Mouse (Mus musculus) lung, embryonic 14.5 days (tissue): ENCODE data around the gene Tmem231. TPM values are rescaled to one million over a fixed set of nuclear protein-coding genes. Genes with fewer than 3 reads are reported as not detected.
A peak's percentile ranks its signal among the peaks of the same experiment; 100 is the strongest.

Experiments used
- ATAC-seq: fragments of 200-750 bp; cut with Nextera tagmentation; 2 replicates; pipeline ENCODE4 v1.8.0; 2017; ENCODE audit warnings: mild to moderate bottlenecking, moderate TSS enrichment, moderate library complexity; ENCODE audit not compliant: insufficient read depth
- DNase-seq: peaks from one replicate; pipeline ENCODE4 v3.0.0-alpha.2; 2015
- H3K27ac ChIP-seq: fragments of 300-500 bp; sonication (generic); 2 replicates; pipeline ENCODE4 v1.5.1; 2014; ENCODE audit warnings: low read depth, mild to moderate bottlenecking, moderate library complexity
- H3K27me3 ChIP-seq: fragments of 300-500 bp; sonication (generic); 2 replicates; pipeline ENCODE4 v1.6.1; 2014; ENCODE audit warnings: low read length, control low read depth; ENCODE audit not compliant: insufficient read depth
- H3K36me3 ChIP-seq: fragments of 300-500 bp; sonication (generic); 2 replicates; pipeline ENCODE4 v1.6.1; 2014; ENCODE audit warnings: control low read depth; ENCODE audit not compliant: insufficient read depth
- H3K4me1 ChIP-seq: fragments of 300-500 bp; sonication (generic); 2 replicates; pipeline ENCODE4 v1.6.1; 2014; ENCODE audit warnings: antibody characterized with exemption, control low read depth; ENCODE audit not compliant: insufficient read depth
- H3K4me2 ChIP-seq: fragments of 300-500 bp; sonication (generic); 2 replicates; pipeline ENCODE4 v1.6.1; 2014; ENCODE audit warnings: mild to moderate bottlenecking
- H3K4me3 ChIP-seq: fragments of 300-500 bp; sonication (generic); 2 replicates; pipeline ENCODE4 v1.5.1; 2014; ENCODE audit warnings: low read depth, low read length
- H3K9ac ChIP-seq: fragments of 300-500 bp; sonication (generic); 2 replicates; pipeline ENCODE4 v1.6.1; 2014
- H3K9me3 ChIP-seq: fragments of 300-500 bp; sonication (generic); 2 replicates; pipeline ENCODE4 v1.6.1; 2016; ENCODE audit warnings: low read depth, low read length, control low read depth
- CTCF ChIP-seq: IDR thresholded peaks from 2 replicates; pipeline ENCODE4 v1.5.1; 2016; ENCODE audit warnings: antibody characterized with exemption, low read depth
- WGBS: fragments of 180-500 bp; shearing (Covaris S2); extraction: QIAGEN DNeasy Blood & Tissue Kit; methylation state at CpG from one replicate; pipeline ENCODE4 v1.1.7; 2014; 5-methylcytosine and 5-hydroxymethylcytosine counted together
- polyA plus RNA-seq: library from polyadenylated mRNA; unstranded; fragments of >200 nt; fragmentation: Nextera tagmentation; extraction: Ambion mirVana; gene quantifications from 2 replicates; pipeline ENCODE4 v1.2.1, GENCODE M21; 2014

Tmem231 gene
- polyA plus RNA-seq, 1 experiment from 2014 or later: 18.9 TPM

DNA sequence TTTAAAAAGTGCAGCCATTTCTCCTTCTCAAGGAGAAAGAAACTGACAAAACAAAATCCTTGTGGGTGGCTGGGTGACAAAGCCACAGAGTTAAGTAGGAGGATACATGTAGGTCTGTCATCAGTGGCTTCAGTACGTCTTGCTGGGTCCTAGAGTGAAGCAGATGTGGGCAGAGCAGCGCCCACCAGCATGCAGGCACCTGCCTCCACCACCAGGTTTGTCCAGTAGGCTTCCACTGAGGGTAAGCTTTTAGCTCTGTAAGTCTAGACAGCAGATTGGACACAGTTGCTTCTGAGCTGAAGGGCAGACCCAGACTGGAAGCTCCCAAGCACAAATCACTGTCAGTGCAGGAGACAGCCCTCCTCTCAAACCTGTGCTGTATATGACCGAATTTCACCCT, 27.6 kb upstream of the Tmem231 start:
- Histone ChIP-seq H3K9me3 (no peaks in the 10 kb centered on the region), H3K4me1 (no peaks in the 10 kb centered on the region), H3K27me3 (no peaks in the 10 kb centered on the region), H3K27ac (no peak overlapping the region), H3K9ac (no peak overlapping the region), H3K4me2 (no peak overlapping the region), H3K36me3 (peaks cover 14% of the 10 kb centered on the region), H3K4me3 (no peak overlapping the region)
- ATAC-seq (no peak), DNase-seq (no peak)
- 0 out of 2 replicates have a peak, but pooled peaks have one; percentile 5 for TF ChIP-seq CTCF
- 60% methylated on average over 3 of the region's 3 CpGs for WGBS

GRCm38 (mm10) chr8:111960591-111961321, 27.1 kb upstream of the Tmem231 start:
- Histone ChIP-seq H3K9ac (no peak overlapping the region), H3K9me3 (no peaks in the 10 kb centered on the region), H3K4me3 (no peak overlapping the region), H3K27me3 (no peaks in the 10 kb centered on the region), H3K27ac (no peak overlapping the region), H3K4me1 (no peaks in the 10 kb centered on the region), H3K4me2 (no peak overlapping the region), H3K36me3 (peaks cover 16% of the 10 kb centered on the region)
- DNase-seq (no peak), ATAC-seq (no peak; the same call in 1 of the 2 replicates)
- WGBS: 68% methylated on average over 15 of the region's 15 CpGs
- TF ChIP-seq CTCF: no peak

DNA sequence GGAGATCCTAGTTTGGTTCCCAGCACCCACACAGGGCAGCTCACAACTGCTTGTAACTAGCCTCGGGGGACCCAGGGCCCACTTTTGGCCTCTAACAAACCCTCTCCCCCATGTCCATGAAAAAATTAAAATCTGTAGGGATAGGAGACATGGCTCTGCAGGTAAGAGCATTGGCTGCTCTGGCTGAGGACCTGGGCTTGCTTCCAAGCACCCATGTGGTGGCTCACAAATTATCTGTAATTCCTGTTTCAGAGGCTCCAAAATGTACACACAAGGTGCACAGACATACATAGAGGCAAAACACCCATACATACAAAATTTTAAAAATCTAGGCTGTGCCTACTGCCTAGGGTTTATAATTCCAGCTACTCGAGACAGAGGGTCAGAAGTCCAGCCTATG, 23.6 kb upstream of the Tmem231 start:
- Histone ChIP-seq H3K27me3 (no peaks in the 10 kb centered on the region), H3K4me2 (no peak overlapping the region), H3K36me3 (peaks cover 38% of the 10 kb centered on the region), H3K4me1 (no peaks in the 10 kb centered on the region), H3K9ac (no peak overlapping the region), H3K27ac (no peak overlapping the region), H3K9me3 (no peaks in the 10 kb centered on the region), H3K4me3 (no peak overlapping the region)
- DNase-seq (no peak), ATAC-seq (no peak)
- WGBS: 89% methylated on average over 2 of the region's 2 CpGs
- no peak for TF ChIP-seq CTCF

- TF ChIP-seq CTCF: no peak
- H3K9ac ChIP-seq: no peak overlapping the region
- no peaks in the 10 kb centered on the region for H3K27me3 ChIP-seq
- peaks cover 43% of the 10 kb centered on the region for H3K36me3 ChIP-seq
- ATAC-seq (no peak), DNase-seq (no peak)
- 83% methylated on average over 5 of the region's 5 CpGs for WGBS
- no peak overlapping the region for H3K4me2 ChIP-seq
- no peaks in the 10 kb centered on the region for H3K4me1 ChIP-seq
- H3K9me3 ChIP-seq: no peaks in the 10 kb centered on the region
- H3K4me3 ChIP-seq: no peak overlapping the region
- no peak overlapping the region for H3K27ac ChIP-seq
Measured at GRCm38 (mm10) chr8:111955879-111956278, 22.2 kb upstream of the Tmem231 start.

DNA sequence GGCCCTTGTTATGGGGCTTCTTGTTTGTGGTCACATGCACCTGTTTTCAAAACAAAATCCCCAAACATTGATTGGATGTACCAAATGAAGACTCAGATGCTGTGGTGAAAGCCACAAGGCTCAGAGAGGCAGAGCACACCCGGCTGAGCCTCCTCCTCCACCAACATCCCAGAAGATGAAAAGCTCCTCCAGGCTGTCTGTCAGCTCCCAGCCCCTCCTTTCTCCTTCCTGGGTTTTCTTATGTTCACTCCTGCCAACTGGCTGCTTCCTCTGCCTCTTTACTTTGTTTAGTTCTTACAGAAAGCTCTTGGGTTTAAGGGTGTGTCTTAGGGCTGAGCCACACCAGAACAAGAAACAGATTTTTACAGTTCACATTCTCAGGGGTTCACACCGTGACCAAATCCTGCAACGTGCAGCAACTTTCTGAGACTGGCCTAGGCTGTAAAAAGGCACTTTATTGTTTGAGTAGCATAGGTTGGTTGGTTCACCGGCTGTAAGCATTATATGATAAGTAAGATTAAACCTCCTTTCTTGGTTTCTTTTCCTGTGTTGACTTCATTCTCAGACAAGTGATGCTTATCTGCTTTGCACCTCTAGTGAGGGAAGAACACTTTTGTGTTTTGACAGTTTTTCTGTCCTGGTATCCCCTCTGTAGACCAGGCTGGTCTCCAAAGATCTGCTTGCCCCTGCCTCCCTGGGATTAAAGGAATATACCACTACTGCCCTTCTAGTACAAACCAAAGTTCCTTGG, 21.3 kb upstream of the Tmem231 start:
- no peak overlapping the region for H3K27ac ChIP-seq
- H3K36me3 ChIP-seq: peaks cover 43% of the 10 kb centered on the region
- no peaks in the 10 kb centered on the region for H3K27me3 ChIP-seq
- no peak overlapping the region for H3K9ac ChIP-seq
- no peaks in the 10 kb centered on the region for H3K4me1 ChIP-seq
- no peak for TF ChIP-seq CTCF
- DNase-seq (no peak), ATAC-seq (no peak)
- H3K4me2 ChIP-seq: no peak overlapping the region
- no peaks in the 10 kb centered on the region for H3K9me3 ChIP-seq
- WGBS: 89% methylated on average over 4 of the region's 4 CpGs
- H3K4me3 ChIP-seq: no peak overlapping the region

GRCm38 (mm10) chr8:111951936-111952335, 18.3 kb upstream of the Tmem231 start:
- Histone ChIP-seq H3K36me3 (peaks cover 54% of the 10 kb centered on the region), H3K4me2 (no peak overlapping the region), H3K27me3 (no peaks in the 10 kb centered on the region), H3K4me1 (no peaks in the 10 kb centered on the region), H3K27ac (no peak overlapping the region), H3K9ac (no peak overlapping the region), H3K4me3 (no peak overlapping the region), H3K9me3 (no peaks in the 10 kb centered on the region)
- no peak for TF ChIP-seq CTCF
- 91% methylated on average over 5 of the region's 5 CpGs for WGBS
- no peak for ATAC-seq
- DNase-seq: no peak

- WGBS: 90% methylated on average over 7 of the region's 7 CpGs
- Histone ChIP-seq H3K4me2 (no peak overlapping the region), H3K9ac (no peak overlapping the region), H3K4me3 (no peak overlapping the region), H3K4me1 (no peaks in the 10 kb centered on the region), H3K27ac (no peak overlapping the region), H3K9me3 (no peaks in the 10 kb centered on the region), H3K36me3 (peaks cover 55% of the 10 kb centered on the region), H3K27me3 (no peaks in the 10 kb centered on the region)
- no peak for TF ChIP-seq CTCF
- ATAC-seq (no peak), DNase-seq (no peak)
Measured at GRCm38 (mm10) chr8:111951317-111951716, 17.6 kb upstream of the Tmem231 start.
